Mouse (Mus musculus): ENCODE results near the gene Nemf.
"Not testable (repeated sequence)": the region's sequence is repeated elsewhere in the genome, so short reads cannot be mapped to it uniquely, and the experiment has no call there.

Gene Nemf

DNA sequence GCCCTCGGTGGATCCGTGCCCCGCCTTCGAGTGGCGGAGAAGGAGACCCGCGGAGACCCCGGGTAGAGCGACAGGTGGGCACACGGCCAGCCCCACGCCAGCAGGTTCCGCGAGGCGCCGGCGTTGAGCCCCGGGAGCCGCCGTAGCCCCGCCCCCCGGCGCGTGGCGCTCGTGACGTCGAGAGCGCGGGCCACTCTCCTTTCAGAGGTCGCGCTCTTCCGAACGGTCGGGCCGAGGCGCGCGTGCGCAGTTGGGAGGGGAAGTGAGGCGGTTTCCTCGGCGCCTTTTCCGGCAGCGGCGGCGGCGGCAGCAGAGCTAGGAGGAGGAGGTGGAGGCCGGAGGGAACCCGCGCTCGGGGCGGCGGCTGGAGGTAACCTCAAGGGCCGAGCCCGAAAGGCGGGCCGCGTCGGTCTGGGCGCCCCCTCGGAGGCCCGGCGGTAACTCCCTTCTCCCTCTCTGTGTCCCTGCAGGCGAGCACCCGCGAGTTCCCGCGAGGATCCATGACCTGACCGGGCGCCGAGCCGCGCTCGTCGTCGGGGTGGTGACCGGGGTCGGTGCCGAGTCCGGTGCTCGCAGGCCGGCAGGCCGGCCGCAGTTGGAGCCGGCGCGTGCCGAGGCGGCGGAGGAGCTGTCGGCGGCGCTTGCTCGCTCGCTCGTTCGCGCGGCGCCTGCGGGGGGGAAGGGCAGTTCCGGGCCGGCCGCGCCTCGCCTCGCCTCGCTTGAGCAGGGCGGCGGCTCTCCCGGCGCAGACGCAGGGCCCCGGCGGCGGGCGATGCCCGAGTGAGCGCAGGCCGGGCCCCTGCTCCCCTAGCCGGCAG, 15.1 kb upstream of the Nemf start, which contains the start of the genes Arf6 and Gm9887:
Gene Arf6, plus strand, starts transcription at position 297 of the 818 bp plus-strand sequence.
Gene Gm9887, minus strand, starts transcription at position 605 of the 818 bp plus-strand sequence.
- DNase-seq, result peak; percentile 98

DNA sequence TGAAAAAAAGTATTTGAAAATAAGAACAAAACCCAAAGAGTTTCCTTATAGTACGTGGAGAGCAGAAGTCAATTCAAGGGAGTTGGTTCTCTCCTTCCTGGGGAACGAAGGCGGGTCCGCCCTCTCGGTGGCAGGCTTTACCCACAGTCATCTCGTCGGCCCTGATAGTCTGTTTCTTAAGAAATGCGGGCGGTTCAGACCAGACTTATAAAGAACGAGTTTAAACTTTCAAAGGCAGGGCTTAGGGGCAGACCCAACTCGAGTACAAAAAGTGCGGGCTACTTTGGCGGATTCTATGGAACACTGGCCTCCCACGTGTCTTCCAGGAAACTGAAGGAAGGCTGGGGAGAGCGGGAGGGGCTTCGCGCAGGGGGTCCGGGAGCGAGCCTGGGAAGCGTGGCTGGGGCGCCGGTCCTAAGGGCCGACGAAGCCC, 14.5 kb upstream of the Nemf start:
- DNase-seq, result no peak

DNA sequence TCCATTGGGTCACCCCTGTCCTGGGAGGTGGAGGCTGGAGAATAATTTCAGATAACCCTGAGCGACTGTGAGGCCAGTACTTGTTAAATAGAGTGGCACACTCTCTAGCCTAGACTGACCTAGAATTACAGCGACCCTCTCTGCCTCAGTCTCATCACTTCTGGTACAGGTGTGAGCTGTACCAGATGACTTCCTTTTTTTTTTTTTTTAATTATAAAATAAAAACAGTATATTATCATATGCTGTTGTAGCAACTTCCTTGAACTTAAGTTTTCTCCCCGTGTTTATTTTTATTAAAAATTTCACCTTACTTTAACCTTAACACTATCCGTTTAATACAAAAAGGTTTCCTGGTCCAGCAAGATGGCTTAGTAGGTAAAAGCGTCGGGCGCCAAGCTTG, 14.0 kb upstream of the Nemf start:
- DNase-seq, result no peak

DNA sequence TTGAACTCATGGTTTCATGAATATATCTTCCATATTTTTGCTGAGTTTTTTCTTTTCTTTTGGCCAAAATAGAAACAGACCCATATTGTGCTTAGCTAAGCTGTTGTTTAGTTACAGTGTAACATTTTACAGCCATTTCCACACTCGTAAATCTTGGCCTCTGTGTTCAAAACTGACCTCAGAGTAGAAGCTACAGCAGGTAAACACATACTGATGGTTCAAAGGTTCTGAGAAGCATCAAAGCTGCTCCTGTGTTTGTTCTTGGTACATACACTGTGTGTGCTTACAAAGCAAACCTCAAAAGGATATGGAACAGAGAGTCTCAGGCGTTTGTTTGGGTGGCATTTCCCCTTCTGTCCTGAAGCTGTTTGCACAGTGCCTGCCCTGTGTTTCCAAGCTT, 10.6 kb upstream of the Nemf start:
- DNase-seq, result no peak

DNA sequence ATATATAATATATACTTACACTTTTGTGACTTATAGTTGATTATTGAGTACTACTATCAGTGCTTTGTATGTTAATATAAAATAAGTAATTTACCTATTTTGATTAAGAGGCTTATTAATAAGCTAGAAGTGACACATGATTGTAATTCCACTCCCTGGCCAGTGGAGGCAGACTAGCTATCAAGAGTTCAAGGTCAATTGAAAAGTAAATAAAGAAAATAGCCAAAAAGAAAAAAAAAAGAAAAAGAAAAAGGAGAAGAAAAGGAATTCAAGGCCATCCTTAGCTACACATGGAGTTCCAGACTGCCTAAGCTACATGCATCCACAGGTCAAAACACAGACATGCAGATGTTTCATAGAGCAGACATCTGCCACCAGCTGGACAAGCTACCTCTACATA, 9.5 kb upstream of the Nemf start:
- peak; percentile 35 for DNase-seq

DNA sequence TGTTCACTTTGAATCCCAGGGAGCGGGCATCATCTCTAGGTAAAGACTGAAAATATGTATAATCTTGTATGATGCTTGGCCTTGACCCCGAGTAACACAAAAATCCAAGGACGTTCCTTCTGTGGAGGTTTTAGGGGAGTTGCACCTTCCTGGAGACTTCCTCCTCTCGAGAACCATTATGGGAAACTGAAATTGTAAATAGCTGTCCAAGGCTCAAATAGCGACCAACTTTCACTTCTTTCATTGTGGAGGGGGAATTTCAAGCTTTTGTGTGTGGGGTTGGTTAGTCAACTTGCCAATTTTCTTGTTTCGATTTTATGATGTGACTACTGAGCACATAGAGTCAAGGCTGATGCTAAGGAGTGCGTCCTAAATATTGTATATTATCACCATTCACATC, 8.8 kb upstream of the Nemf start:
- DNase-seq, result no peak

DNA sequence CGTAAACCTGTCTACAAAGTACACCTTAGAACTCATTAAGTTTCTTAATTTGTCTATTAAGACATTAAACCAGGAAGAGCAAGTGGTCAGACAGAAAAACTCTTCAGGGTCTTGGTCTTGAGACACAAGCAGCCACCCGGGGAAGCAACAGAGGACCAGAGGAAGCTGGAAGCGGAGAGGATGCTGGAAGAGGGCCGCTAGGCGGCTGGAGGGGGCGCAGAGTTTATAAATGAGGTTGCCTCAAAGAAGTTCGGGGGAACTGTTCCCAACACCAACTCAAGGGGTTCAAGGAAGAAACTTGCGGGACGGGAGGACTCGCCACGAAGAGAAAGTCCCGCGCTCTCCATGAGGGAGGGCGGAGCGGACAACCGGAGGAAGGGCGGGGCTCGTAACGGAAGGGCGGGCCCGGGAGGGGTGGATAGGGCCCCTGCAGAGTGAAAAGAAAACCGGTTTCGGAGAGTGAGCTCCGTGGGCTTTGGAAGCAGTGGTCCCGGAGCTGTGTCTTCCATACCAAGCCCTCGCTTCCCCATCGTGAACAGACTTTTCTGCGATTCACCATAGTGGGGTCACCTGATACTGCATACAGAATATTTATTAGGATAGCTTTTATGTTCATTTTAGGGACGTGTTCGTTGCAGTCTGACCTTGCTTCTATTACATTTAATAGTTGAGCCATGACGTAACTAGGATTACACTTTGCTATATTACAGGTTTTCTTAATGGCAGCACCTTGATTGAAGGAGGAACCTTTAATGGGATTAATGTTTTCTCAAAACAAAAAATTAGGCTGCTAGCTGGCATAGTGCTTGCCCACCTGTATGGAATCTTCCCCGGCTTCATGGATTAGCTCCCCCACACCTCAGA, 7.2 kb upstream of the Nemf start:
- peak; percentile 74 for DNase-seq

DNA sequence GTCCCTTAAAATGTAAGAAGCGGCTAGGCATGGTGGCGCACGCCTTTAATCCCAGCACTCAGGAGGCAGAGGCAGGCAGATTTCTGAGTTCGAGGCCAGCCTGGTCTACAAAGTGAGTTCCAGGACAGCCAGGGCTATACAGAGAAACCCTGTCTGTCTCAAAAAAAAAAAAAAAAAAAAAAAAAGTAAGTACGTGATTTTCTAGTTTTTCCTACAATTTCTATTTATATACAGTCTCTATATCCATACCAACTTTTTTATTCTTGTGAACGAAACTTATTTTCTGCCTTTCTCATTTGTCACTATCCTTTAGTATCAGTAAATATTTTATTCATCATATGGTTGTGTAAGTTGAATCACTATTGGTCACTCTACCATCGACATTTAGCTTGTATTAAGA, 6.1 kb upstream of the Nemf start:
- not testable (repeated sequence) for DNase-seq

DNA sequence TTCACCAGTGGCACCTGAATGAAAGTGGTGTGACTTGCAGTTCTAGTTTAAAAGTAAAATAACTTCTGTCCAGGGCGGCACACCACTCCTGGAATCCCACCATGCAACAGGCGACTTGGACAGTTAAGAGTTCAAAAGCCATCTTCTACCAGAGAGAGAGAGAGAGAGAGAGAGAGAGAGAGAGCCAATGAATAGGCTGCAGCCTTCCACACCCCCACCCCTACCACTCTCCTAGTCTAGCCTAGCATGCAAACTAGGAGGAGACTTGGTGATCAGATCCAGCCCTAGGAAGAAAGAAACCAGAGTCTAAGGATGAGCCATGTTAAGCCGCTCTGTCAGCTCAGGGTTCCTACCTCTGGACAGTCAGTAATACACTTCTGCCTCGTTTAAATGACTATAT, 5.4 kb upstream of the Nemf start:
- DNase-seq, result no peak

DNA sequence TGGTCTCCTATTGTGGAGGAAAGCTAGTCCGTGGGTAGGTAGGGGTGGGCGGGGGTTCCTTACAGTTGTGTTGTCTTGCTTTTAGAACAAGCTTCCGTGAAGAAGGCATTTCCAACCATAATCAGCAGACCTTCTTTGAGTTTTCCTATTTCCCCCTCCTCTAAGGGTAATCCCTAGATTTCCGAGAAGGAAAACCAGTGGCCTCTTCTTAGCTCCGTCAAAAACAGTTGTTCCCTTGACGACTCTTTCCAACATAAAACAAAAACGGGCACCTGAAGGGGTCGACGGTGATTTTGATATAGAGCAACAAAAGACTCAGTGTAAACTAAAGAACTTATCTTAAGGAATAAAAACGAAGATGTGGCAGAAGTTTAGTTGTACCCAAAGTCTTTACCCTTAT, 5.0 kb upstream of the Nemf start:
- DNase-seq, result no peak

DNA sequence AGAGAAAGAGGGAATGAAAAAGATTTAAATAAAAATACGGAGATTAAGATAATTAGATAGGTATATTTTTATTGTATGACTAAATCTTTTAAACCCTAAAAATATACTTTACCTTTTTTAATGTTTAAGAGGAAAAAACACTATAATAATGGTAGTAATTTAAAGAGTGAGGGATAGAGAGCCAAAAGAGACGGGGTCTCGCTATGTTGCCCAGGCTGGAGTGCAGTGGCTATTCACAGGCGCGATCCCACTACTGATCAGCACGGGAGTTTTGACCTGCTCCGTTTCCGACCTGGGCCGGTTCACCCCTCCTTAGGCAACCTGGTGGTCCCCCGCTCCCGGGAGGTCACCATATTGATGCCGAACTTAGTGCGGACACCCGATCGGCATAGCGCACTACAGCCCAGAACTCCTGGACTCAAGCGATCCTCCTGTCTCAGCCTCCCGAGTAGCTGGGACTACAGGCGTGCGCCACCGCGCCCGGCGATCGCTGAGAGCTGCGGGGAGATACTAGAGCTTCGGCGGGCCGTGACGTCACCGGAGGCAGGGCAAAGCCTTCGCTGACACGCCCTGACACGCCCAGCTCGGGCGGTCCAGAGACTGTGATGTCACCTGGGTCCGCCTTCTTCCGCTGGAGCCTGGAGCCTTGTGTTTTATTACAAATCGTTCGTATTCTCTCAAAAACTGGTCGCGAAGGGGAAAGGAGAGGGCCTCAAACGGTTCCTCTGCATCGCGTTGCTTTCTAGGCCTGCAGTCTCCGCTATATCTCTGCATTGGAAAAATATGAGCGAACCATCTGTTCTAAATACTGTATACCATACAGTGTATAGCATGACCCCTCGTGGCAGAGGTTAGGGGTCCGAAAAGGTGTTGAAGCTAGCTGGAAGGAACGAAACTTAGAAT, 4.3 kb upstream of the Nemf start:
- peak; percentile 98 for DNase-seq

DNA sequence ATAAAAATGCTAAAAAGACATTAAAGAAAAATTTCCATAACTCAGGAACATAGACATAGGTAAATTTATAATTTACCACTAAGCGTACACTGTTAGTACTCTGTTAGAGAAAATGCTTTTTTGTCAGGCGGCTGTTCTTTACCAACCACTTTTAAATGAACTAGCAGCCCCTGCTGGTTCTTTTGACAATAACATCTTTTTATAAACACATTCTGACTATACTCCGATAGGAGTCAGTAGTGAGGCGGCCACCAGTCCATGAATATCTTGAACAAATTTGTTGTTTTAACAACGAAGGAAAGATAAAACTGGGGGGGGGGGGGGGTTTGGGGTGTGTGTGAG, 3.7 kb upstream of the Nemf start:
- DNase-seq, result peak; percentile 84

DNA sequence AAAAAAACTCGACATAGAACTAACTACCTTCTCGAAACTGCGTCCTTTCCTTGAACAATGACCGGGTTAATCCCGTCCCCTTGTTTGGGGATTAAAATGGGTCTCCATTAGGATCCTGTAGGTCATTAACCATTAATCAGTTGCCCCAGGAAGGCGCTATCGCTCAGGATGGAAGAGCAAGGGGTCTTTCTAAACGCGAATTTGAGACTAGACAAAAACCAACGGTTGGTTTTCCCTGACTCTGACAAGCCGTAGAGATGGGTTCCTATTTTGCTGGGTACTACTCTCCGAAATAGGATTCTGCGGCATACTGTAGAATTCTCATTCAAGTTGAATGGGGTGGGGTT, 308 bp upstream of the Nemf start:
- no peak for DNase-seq

DNA sequence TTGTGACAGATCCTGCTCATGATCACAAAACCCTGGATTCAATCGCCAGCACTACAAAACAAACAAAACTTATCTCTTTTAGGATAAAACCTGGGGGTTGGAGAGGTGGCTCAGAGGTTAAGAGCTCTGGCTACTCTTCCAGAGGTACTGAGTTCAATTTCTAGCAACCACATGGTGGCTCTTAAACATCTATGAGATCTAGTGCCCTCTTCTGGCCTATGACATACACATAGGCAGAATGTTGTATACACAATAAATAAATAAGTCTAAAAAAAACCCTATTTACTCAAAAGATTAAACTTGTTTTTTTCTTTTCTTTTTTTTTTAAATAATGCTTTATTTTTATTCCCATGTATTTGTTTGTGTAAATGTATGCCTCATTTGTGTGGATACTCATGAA, 5.3 kb downstream of the Nemf start:
- DNase-seq, result no peak

DNA sequence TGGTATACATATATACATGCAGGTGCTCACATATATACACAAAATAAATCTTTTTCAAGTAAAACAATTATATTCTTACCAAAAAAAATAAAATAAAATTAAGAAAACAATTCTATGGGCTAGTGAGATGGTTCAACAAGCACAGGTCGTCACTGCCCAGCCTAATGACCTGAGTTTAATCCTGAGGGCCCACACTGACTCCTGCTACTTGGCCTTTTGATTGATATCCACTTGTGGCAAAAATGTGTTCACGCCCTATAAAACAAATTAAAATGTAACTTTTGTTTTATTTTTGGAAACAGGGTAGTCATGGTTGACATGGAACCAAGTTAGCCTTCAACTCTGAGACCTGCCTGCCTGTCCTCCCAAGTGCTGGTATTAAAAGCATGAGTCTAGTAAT, 7.0 kb downstream of the Nemf start:
- DNase-seq, result no peak

DNA sequence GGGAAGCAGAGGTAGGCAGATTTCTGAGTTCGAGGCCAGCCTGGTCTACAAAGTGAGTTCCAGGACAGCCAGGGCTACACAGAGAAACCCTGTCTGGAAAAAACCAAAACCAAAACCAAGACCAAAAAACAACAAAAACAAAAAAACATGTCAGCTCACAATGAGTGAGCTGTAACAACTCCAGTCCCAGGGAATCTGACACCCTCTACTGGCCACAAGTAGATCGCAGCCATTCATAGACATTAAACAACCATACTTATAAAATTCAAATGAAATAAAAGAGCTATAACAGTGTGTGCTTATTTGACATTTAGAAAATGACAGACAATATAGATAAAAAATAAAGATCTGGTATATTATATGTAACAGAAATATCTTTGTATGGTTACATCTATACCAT, 23.4 kb downstream of the Nemf start:
- DNase-seq, result peak; percentile 52

DNA sequence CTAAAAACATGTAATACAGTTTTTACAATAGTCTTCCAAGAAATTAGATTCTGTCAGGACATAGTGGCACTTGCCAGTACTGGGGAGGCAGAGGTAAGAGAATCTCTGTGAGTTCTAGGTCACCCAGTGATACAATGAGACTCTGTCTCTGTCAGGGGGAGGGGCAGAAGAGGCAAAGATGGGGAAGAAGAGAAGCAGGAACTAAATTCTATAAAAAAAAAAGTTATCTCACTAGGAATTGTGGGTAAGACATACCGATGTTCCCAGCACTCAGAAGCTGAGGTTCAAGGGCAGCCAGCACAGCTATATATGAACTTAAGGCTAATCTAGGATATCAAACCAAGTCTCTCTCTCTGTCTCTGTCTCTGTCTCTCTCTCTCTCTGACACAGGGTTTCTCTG, 24.8 kb downstream of the Nemf start:
- no peak for DNase-seq

DNA sequence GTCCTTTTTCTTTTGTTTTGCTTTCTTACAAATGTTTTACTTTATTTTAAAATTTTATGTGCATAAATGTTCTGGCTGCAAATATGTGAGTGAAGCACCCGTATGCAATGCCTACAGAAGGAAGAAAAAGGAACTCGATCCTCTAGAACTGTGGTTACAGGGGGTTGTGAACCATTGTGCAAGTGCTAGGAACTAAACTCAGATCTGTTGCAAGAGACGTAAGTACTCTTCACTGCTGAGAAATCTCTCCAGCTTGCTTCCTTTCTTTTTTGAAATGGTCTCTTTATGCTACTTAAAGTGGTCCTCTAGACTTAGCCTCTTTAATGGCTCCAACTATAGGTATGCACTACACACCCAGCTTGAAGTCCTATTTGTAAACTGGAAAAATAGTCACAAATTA, 25.8 kb downstream of the Nemf start:
- DNase-seq, result no peak

DNA sequence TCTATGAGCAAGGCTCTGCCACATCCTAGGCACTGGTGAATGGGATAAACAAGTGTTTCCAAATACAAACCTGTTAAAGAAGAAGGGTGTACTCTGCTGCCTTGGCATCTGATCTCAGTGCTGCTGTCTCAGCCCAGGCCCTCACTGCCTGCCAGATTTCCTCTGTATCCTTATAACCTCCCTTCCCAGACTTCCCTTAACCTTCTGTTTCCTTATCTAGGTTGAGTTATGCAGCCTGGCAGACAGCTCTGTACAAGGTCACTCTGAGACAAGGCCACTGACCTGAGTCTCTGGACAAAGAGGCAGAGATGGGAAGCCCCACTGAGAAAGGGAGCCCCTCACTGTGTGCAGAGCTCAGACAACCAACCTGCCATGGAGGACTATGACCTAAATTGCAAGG, 38.5 kb downstream of the Nemf start:
- no peak for DNase-seq

DNA sequence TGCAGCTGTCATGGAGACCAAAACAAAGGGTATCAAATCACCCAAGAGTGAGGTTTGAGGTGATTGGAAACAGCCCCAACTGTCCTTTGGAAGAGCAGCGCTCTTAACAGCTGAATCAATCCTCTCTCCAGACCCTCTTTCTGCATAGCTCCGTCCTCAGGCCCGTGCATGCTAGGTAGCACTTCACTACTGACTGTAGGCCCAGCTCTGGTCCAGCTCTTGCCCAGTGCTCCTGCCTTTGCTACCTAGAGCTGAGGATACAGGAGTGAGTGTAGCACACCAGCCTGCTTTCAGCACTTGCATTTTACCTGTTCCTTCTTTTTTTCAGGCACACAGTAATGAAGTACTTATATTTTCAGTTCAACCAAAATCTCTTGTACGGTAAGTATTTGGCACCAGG, 47.3 kb downstream of the Nemf start:
- DNase-seq, result no peak

DNA sequence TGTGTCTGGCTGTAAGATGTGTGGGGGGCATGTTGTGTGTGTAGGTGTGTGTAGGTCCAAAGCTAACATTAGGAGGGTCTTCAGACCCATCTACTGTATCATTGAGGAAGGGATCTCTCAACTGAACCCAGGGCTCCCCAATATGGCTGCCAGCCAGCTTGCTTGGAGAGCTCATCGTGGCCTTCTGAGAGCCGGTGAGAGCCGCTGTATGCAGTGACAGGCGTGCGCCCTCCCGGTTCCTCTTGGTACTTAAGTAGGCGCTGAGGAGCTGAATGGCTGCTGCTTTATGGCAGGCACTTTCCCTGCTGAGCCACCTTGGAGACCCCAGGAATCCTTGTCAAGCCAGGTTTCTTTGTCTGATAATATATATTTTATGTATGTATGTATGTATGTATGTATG, 50.6 kb downstream of the Nemf start:
- DNase-seq, result no peak

DNA sequence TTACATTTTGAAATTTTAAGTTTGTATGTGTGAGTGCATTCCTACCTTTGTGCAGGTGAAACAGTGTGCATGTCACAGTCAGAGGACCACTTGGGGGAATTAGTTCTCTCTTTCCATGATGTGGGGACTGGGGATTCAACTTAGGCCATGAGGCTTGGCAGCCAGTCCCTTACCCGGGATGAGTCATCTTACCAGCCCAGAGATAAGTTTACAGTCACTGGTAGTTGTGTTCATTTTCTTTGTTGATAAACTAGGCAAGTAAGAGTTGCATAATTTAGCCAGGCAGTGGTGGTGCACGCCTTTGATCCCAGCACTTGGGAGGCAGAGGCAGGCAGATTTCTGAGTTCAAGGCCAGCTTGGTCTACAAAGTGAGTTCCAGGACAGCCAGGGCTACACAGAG, 52.9 kb downstream of the Nemf start:
- no peak for DNase-seq

DNA sequence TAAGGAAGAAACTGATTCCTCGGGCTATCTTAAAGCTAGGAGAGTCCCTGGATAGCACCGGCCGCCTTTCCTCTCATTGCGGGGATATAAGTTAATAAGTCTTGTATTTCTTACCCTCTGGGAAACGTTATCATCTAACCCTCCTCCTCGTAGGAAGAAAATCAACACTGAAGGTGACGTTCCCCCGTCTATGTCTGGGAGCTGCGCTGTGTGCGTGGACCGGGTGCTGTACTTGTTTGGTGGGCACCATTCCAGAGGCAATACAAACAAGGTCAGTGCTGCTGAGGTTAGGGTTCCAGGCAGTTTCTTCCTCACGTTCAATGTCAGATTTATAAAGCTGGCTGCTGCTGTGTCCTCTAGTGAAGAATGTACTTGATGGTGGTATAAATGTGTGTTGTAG, 54.8 kb downstream of the Nemf start:
- DNase-seq, result no peak
